Mouse (Mus musculus) thymus, adult 2 months (tissue): ENCODE measurements at regions not wholly inside any gene's neighbourhood (a gene's known extent, or its start where the extent isn't known, plus 50 kb on each side); places are given as distances from the start of the nearest gene placed in this dataset.
A peak's percentile ranks its signal among the peaks of the same experiment; 100 is the strongest.

Experiments
- DNase-seq: peaks from one replicate; pipeline ENCODE4 v3.0.0; 2021
- H3K27ac ChIP-seq: fragments of 200-500 bp; 2 replicates; pipeline ENCODE4 v1.5.1; 2012; ENCODE audit warnings: low read length, control low read depth; ENCODE audit not compliant: control insufficient read depth, insufficient read depth
- H3K27me3 ChIP-seq: fragments of 200-500 bp; 2 replicates; pipeline ENCODE4 v1.6.1; 2012; ENCODE audit warnings: mild to moderate bottlenecking, low read length, moderate library complexity, mixed read lengths; ENCODE audit not compliant: control insufficient read depth, insufficient read depth
- H3K36me3 ChIP-seq: fragments of 200-500 bp; 2 replicates; pipeline ENCODE4 v1.6.1; 2012; ENCODE audit warnings: mild to moderate bottlenecking, low read length, moderate library complexity; ENCODE audit not compliant: control insufficient read depth, insufficient read depth
- H3K4me1 ChIP-seq: fragments of 200-500 bp; replicated peaks from 2 replicates; pipeline ENCODE4 v1.6.1; 2012; ENCODE audit warnings: low read length; ENCODE audit not compliant: control insufficient read depth, insufficient read depth
- H3K4me3 ChIP-seq: fragments of 200-500 bp; 2 replicates; pipeline ENCODE4 v1.5.1; 2012; ENCODE audit warnings: mild to moderate bottlenecking, low read length, control low read depth, moderate library complexity; ENCODE audit not compliant: control insufficient read depth, insufficient read depth
- CTCF ChIP-seq: fragments of 200-500 bp; IDR thresholded peaks from 2 replicates; pipeline ENCODE4 v1.5.1; 2012; ENCODE audit warnings: mild to moderate bottlenecking, control low read depth, low read length, moderate library complexity, borderline replicate concordance; ENCODE audit not compliant: control insufficient read depth, poor library complexity, insufficient read depth; ENCODE audit errors: extremely low read depth
- POLR2A ChIP-seq: fragments of 200-500 bp; IDR thresholded peaks from 2 replicates; pipeline ENCODE4 v1.6.1; 2012; ENCODE audit warnings: mild to moderate bottlenecking, low read length, control low read depth, moderate library complexity; ENCODE audit not compliant: control insufficient read depth, poor library complexity, insufficient read depth; ENCODE audit errors: extremely low read depth
- WGBS: fragments of 180-500 bp; shearing (Covaris S2); methylation state at CpG from one replicate; pipeline ENCODE4 v1.1.7; 2018; 5-methylcytosine and 5-hydroxymethylcytosine counted together

GRCm38 (mm10) chr12:32642493-32642892 is 176.9 kb upstream of the Nampt start:
- Histone ChIP-seq H3K4me3 (no peak overlapping the region), H3K27ac (no peak overlapping the region), H3K4me1 (no peaks in the 10 kb centered on the region), H3K27me3 (no peaks in the 10 kb centered on the region), H3K36me3 (no peaks in the 10 kb centered on the region)
- 26% methylated on average over 1 of the region's 1 CpGs for WGBS
- TF ChIP-seq CTCF = no peak
- DNase-seq = no peak

- no peak overlapping the region for H3K27ac ChIP-seq
- no peaks in the 10 kb centered on the region for H3K36me3 ChIP-seq
- WGBS = 100% methylated on average over 1 of the region's 1 CpGs
- H3K27me3 ChIP-seq = no peaks in the 10 kb centered on the region
- H3K4me3 ChIP-seq = no peak overlapping the region
- peak; percentile 37 for DNase-seq
- TF ChIP-seq POLR2A (no peak), CTCF (no peak)
- H3K4me1 ChIP-seq = no peaks in the 10 kb centered on the region
These were observed 166.2 kb upstream of the Nampt start for GRCm38 (mm10) chr12:32653096-32653495.

GRCm38 (mm10) chr12:32656194-32656593 is 163.2 kb upstream of the Nampt start:
- Histone ChIP-seq H3K27me3 (no peaks in the 10 kb centered on the region), H3K4me3 (no peak overlapping the region), H3K4me1 (no peaks in the 10 kb centered on the region), H3K27ac (no peak overlapping the region), H3K36me3 (no peaks in the 10 kb centered on the region)
- WGBS = 44% methylated on average over 2 of the region's 2 CpGs
- TF ChIP-seq POLR2A (no peak), CTCF (no peak)
- DNase-seq = no peak

GRCm38 (mm10) chr12:32661782-32662413 is 157.4 kb upstream of the Nampt start:
- H3K27ac ChIP-seq = no peak overlapping the region
- DNase-seq = no peak

GRCm38 (mm10) chr12:32666040-32666439 is 153.3 kb upstream of the Nampt start:
- no peak for DNase-seq
- no peaks in the 10 kb centered on the region for H3K27me3 ChIP-seq
- no peaks in the 10 kb centered on the region for H3K4me1 ChIP-seq
- WGBS = 86% methylated on average over 1 of the region's 1 CpGs
- no peaks in the 10 kb centered on the region for H3K36me3 ChIP-seq
- no peak for TF ChIP-seq CTCF
- no peak for TF ChIP-seq POLR2A
- H3K27ac ChIP-seq = no peak overlapping the region
- H3K4me3 ChIP-seq = no peak overlapping the region

More at GRCm38 (mm10) chr12:32661782-32662413, 157.4 kb upstream of the Nampt start:
- TF ChIP-seq CTCF (no peak), POLR2A (no peak)
- Histone ChIP-seq H3K27me3 (no peaks in the 10 kb centered on the region), H3K4me1 (no peaks in the 10 kb centered on the region), H3K4me3 (no peak overlapping the region), H3K36me3 (no peaks in the 10 kb centered on the region)
- 92% methylated on average over 8 of the region's 8 CpGs for WGBS

- no peak overlapping the region for H3K4me3 ChIP-seq
- DNase-seq = no peak
- no peaks in the 10 kb centered on the region for H3K4me1 ChIP-seq
- 89% methylated on average over 1 of the region's 1 CpGs for WGBS
- H3K27ac ChIP-seq = no peak overlapping the region
- no peaks in the 10 kb centered on the region for H3K27me3 ChIP-seq
- H3K36me3 ChIP-seq = no peaks in the 10 kb centered on the region
- TF ChIP-seq CTCF (no peak), POLR2A (no peak)
These were observed 141.4 kb upstream of the Nampt start for GRCm38 (mm10) chr12:32677908-32678307.

- TF ChIP-seq POLR2A = no peak
- no peak for TF ChIP-seq CTCF
- Histone ChIP-seq H3K27me3 (no peaks in the 10 kb centered on the region), H3K27ac (no peak overlapping the region), H3K4me3 (no peak overlapping the region), H3K4me1 (no peaks in the 10 kb centered on the region), H3K36me3 (no peaks in the 10 kb centered on the region)
- no peak for DNase-seq
- WGBS = 68% methylated on average over 1 of the region's 1 CpGs
These were observed 140.6 kb upstream of the Nampt start for GRCm38 (mm10) chr12:32678756-32679155.
